Mouse (Mus musculus) liver, adult 2 months (tissue): ENCODE data around the gene Hist1h3e.

Source experiments
- CTCF ChIP-seq: fragments of 200-500 bp; IDR thresholded peaks from 2 replicates; pipeline ENCODE4 v1.5.1; 2011; ENCODE audit warnings: low read depth, low read length, control low read depth
- POLR2A ChIP-seq: fragments of 200-500 bp; IDR thresholded peaks from 2 replicates; pipeline ENCODE4 v1.6.1; 2011; ENCODE audit warnings: low read length, control low read depth; ENCODE audit not compliant: insufficient read depth; ENCODE audit errors: extremely low read depth

DNA sequence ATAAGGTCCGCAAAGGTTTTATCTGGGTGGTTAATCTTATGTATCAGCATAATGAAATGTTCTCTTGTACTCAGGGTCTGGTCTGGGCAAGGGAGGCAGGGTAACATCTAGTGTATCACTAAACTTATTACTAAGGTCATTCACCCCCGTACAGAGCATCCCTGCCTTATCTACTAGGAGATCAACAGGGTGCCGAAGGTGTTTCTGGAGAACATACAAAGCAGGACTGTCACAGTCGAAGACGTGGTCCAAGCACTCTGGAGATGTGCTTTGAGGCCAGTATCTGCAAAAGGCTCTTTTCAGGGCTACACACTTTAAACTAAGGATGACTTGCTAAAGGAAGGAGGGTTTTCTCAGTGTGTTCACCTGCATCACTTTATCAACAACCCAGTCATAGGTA is 15.5 kb downstream of the Hist1h3e start:
- TF ChIP-seq CTCF (no peak), POLR2A (no peak)
